Mouse (Mus musculus): Measurements from ENCODE around the gene Tnfrsf25.

Gene Tnfrsf25

DNA sequence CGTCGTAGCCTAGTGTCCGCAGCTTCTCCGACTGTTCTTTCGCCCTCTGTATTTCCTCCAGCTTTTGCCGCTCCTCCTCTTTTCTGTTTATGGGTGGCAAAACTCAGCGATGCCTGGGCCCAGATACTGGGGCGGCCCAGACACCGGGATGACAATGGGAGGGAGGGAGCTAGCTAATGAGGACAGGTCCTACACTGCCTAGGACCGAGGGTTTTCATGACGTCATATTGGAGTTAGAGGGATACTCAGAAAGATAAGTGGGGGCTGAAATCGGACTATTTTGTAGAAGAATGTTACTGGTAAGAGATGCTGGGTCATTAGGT is 5.4 kb downstream of the Tnfrsf25 start:
- no peak for DNase-seq (ENCODE audit: low read depth, low spot score)

GRCm38 (mm10) chr4:152124361-152124961 is 8.7 kb downstream of the Tnfrsf25 start:
- peak; percentile 60 for DNase-seq (ENCODE audit: low read depth, low spot score)

GRCm38 (mm10) chr4:152125161-152126025 is 9.7 kb downstream of the Tnfrsf25 start:
- peak; percentile 62 for DNase-seq (ENCODE audit: low read depth, low spot score)

DNA sequence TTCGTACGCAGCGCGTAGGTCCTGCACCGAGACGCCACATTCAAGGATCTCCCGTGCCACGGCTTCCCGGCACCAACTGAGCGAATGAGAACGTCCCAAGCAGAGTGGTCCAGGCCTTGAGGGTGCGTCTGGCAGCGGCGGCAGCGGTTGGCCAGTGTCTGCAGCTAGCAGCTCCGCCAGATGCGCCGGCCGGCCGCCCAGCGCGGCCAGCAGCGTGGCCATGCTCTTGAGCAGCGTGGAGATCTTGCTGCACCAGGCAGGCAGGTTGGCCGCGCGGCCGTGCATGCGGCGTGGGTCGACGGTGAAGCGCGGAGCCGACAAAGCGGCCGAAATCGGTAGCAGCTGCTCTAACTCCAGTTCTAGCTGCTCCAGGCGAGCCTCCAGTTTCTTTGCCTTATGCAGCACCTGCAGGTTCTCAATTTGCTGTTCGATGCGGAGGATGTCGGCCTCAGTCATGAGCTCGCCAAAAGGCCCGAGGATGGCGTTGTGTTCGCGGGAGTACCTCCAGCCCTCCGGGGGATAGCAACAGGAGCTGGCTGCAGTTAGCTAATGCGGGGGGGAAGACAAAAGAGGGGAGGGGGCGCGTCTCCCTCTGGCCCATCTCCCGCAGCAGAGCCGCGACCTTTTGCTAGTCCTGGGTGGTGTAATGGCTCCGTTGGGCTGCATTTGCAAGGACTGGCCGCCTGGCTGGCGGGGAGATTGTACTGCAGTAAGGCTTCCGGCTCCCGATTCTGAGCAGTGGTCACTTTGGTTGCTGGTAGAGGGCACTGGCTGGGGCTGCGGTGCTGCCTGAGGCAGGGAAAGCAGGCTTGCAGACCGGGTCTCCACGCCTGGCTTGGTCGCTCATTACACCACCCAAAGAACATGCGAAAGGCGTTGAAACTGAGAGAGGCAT is 10.5 kb downstream of the Tnfrsf25 start:
- no peak for DNase-seq (ENCODE audit: low read depth, low spot score)

GRCm38 (mm10) chr4:152127884-152128283 is 12.2 kb downstream of the Tnfrsf25 start:
- no peak for DNase-seq (ENCODE audit: low read depth, low spot score)

DNA sequence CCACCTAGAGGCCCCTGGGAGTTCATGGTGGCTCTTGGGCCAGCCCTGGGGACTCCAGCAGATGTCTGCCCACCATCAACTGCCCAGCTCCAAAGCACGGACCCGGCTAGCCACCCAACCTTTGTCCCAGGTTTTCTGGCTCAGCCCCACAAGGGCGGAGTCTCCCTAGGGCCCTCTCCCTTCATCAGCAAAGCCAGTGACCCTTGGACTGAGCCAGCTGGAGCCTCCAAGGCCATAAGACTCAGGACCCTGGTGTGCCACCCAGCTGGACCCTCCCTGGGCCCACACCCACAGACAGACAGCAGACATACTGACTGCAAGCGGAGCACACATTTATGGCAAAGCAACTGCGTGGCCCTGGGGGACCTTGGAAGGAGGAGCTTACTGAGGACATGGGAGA is 13.1 kb downstream of the Tnfrsf25 start:
- DNase-seq (ENCODE audit: low read depth, low spot score) = no peak

DNA sequence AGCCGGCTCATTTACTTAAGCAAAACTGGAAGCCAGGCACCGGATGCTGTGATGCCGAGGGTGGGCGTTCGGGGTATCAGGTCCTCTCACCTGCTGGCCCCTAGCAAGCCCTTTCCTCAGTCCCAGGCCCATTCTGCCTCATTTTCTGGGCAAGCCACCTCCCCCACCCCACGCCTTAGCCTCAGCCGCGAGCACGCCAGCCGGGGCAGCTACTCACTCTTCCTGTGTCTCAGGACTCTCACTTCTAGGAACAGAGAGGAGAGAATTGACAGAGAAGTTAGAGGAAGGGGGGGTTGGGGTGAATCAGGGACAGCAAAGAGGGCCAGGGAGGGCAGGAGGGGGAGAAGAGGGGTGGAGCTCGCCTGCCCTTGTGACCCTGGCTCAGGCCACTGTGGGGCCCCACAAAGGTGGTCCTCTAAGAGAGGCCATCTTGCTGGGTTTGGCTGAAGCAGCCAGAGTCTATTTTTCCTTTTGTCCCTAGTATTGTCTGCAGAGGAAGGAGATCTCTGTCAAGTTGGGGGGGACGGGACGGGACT is 13.7 kb downstream of the Tnfrsf25 start:
- no peak for DNase-seq (ENCODE audit: low read depth, low spot score)

- peak; percentile 67 for DNase-seq (ENCODE audit: low read depth, low spot score)
Measured at GRCm38 (mm10) chr4:152130771-152131653, 15.3 kb downstream of the Tnfrsf25 start.

DNA sequence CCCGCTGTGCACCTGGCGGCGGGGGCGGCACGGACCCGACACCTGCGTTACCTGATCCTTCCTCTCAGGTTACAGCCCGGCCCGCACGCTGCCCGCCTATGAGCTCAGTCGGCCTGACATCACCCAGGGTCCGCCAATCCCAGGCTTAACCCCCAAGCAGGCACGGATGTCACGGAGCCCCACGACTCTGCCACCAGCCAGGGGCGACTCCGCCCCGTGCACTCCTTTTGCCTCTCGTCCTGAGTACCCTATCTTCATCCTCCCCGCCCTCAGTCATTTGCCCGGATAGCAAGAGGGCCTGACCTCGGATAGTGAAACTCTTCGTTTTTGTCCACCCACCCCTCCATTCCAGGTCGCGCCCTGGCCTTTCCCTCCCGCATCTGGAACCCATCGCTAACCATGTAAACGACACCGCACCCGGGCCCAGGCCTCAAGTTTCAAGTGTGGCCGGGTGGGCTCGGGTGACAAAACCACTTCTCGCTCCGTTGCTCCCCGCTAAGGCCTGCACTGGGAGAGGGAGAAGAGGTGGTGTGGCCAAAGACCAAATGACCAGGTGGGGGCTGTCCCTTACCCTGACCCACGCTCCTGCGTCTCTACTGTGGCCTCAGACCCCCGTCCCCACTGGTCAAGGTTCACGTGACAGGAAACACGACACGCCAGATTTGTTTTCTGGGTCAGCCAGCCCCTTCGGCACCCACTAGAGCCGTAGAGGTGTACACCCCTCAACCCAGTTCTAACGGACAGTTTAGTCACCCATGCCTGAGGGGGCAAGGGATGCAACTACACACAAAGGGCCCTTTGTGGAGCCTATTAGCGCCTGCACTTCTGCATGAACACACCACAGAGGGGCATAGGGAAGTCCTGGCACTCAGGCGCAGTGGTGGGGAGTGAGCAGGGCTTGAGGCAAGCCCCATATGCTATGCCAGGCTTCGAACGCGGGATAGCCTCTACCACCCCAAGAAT is 16.4 kb downstream of the Tnfrsf25 start:
- peak; percentile 11 for DNase-seq (ENCODE audit: low read depth, low spot score)

- peak; percentile 4 for DNase-seq (ENCODE audit: low read depth, low spot score)
Measured at GRCm38 (mm10) chr4:152132772-152133169, 17.0 kb downstream of the Tnfrsf25 start.

- peak; percentile 11 for DNase-seq (ENCODE audit: low read depth, low spot score)
Measured at GRCm38 (mm10) chr4:152133213-152133612, 17.5 kb downstream of the Tnfrsf25 start.

DNA sequence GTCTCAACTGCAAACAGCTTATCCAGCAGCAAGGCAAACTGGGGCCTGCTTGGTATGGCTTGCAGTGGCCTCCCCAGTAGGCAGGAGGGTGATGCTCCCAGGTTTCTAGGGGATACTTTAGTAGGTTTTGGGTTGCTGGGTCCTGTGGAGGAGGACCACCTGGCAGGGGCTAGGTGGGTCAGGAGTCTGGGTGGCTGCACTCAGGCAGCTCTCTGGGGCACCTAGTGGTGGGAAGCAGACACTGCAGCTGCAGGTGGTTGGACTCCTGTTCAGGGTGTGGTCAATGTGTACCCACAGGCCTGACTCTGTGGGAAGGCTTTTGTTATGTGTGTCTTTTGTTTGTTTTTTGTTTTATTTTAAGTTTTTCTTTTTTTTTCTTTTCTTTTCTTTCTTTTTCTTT is 18.8 kb downstream of the Tnfrsf25 start:
- DNase-seq (ENCODE audit: low read depth, low spot score) = peak; percentile 70

- no peak for DNase-seq (ENCODE audit: low read depth, low spot score)
Measured at GRCm38 (mm10) chr4:152135363-152135762, 19.6 kb downstream of the Tnfrsf25 start.

- DNase-seq (ENCODE audit: low read depth, low spot score) = peak; percentile 68
Measured at GRCm38 (mm10) chr4:152136112-152136875, 20.6 kb downstream of the Tnfrsf25 start.

GRCm38 (mm10) chr4:152136876-152137250 is 21.1 kb downstream of the Tnfrsf25 start:
- DNase-seq (ENCODE audit: low read depth, low spot score) = no peak

- DNase-seq (ENCODE audit: low read depth, low spot score) = peak; percentile 89
Measured at GRCm38 (mm10) chr4:152138497-152139260, 22.9 kb downstream of the Tnfrsf25 start.

DNA sequence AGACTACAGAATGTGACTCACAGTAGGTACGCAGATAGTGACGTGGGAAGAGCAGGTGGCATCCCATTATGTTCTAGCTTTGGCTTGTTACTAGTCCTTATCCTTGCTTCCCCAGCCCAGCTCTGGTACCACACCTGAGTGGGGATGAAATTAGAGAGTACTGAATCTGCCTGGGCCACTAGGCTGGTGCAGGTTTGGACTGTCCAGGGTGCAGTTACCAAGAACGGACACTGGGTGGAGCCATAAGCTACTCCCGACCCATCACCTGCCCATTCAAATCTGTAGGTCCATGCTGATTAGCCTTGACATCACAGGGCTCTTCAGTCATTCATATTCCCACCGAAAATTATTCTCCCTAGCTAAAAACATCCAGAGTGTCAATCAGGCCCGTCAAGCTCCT is 24.7 kb downstream of the Tnfrsf25 start:
- peak; percentile 62 for DNase-seq (ENCODE audit: low read depth, low spot score)

GRCm38 (mm10) chr4:152141521-152142135 is 25.9 kb downstream of the Tnfrsf25 start:
- no peak for DNase-seq (ENCODE audit: low read depth, low spot score)
